Mouse (Mus musculus) lung, postnatal 0 days (tissue): Measurements from ENCODE around the gene Acer3.

Source experiments
- CTCF ChIP-seq: IDR thresholded peaks from 2 replicates; pipeline ENCODE4 v1.5.1; 2016; ENCODE audit warnings: antibody characterized with exemption, mild to moderate bottlenecking
- EP300 ChIP-seq: IDR thresholded peaks from 2 replicates; pipeline ENCODE4 v1.6.1; 2016; ENCODE audit warnings: antibody characterized with exemption, mild to moderate bottlenecking, control low read depth

GRCm38 (mm10) chr7:98351523-98351922, 30.5 kb upstream of the Acer3 start:
- no peak for TF ChIP-seq CTCF
- no peak for TF ChIP-seq EP300
